Mouse (Mus musculus) embryonic facial prominence, embryonic 12.5 days (tissue): ENCODE results near the gene Tbc1d10a. TPM values are rescaled to one million over a fixed set of nuclear protein-coding genes. Genes with fewer than 3 reads are reported as not detected.

Experiments used
- ATAC-seq: fragments of 200-750 bp; cut with Nextera tagmentation; 2 replicates; pipeline ENCODE4 v1.8.0; 2017; ENCODE audit not compliant: insufficient number of reproducible peaks, insufficient read depth, low FRiP score, low TSS enrichment
- H3K27ac ChIP-seq: fragments of 300-500 bp; sonication (generic); 2 replicates; pipeline ENCODE4 v1.5.1; 2016; ENCODE audit warnings: mild to moderate bottlenecking
- H3K27me3 ChIP-seq: fragments of 300-500 bp; sonication (generic); 2 replicates; pipeline ENCODE4 v1.6.1; 2016; ENCODE audit warnings: mild to moderate bottlenecking, moderate library complexity
- H3K36me3 ChIP-seq: fragments of 300-500 bp; sonication (generic); 2 replicates; pipeline ENCODE4 v1.6.1; 2016; ENCODE audit warnings: mild to moderate bottlenecking
- H3K4me1 ChIP-seq: fragments of 300-500 bp; sonication (generic); 2 replicates; pipeline ENCODE4 v1.6.1; 2016
- H3K4me2 ChIP-seq: fragments of 300-500 bp; sonication (generic); replicated peaks from 2 replicates; pipeline ENCODE4 v1.6.1; 2016; ENCODE audit warnings: mild to moderate bottlenecking, moderate library complexity
- H3K4me3 ChIP-seq: fragments of 300-500 bp; sonication (generic); 2 replicates; pipeline ENCODE4 v1.5.1; 2016; ENCODE audit warnings: mild to moderate bottlenecking
- H3K9ac ChIP-seq: fragments of 300-500 bp; sonication (generic); 2 replicates; pipeline ENCODE4 v1.6.1; 2016; ENCODE audit warnings: mild to moderate bottlenecking, moderate library complexity
- H3K9me3 ChIP-seq: fragments of 300-500 bp; sonication (generic); 2 replicates; pipeline ENCODE4 v1.6.1; 2016; ENCODE audit warnings: mild to moderate bottlenecking, moderate library complexity
- WGBS: fragments of 180-500 bp; shearing (Covaris S2); methylation state at CpG from one replicate; pipeline ENCODE4 v1.1.7; 2016; 5-methylcytosine and 5-hydroxymethylcytosine counted together
- polyA plus RNA-seq: library from polyadenylated mRNA; unstranded; fragments of >200 nt; fragmentation: Nextera tagmentation; extraction: Ambion mirVana; gene quantifications from 2 replicates; pipeline ENCODE4 v1.2.1, GENCODE M21; 2016

Gene Tbc1d10a
- polyA plus RNA-seq, 1 experiment from 2014 or later, result 34.7 TPM

- Histone ChIP-seq H3K27ac (no peak overlapping the region), H3K9me3 (no peaks in the 10 kb centered on the region), H3K4me2 (no peak overlapping the region), H3K4me1 (no peaks in the 10 kb centered on the region), H3K9ac (no peak overlapping the region), H3K4me3 (no peak overlapping the region), H3K36me3 (no peaks in the 10 kb centered on the region), H3K27me3 (no peaks in the 10 kb centered on the region)
- 70% methylated on average over 14 of the region's 14 CpGs for WGBS
- ATAC-seq, result no peak
Observed at GRCm38 (mm10) chr11:4247201-4247959, 60.8 kb downstream of the Tbc1d10a start.

DNA sequence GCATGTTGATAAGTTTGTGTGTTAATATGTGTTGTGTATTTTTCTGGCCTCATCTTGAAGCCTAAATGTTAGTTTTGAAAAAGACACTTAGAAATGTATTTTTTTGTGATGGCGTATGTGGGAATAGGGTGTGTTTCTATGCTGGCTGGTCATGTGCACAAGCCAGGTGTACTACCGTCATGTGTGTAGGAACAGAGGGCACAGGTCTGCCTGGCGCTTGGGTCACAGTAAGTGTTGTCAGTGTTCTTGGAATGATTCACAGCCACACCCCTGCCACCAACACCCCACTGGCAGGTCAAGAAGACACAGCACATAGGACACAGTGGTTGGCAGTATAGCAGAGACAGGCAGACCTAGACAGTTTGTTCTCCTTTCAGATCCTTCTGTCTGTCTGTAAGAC is 62.6 kb downstream of the Tbc1d10a start:
- H3K4me1 ChIP-seq, result no peaks in the 10 kb centered on the region
- H3K27ac ChIP-seq, result no peak overlapping the region
- ATAC-seq, result no peak

GRCm38 (mm10) chr11:4250290-4250689 is 63.7 kb downstream of the Tbc1d10a start:
- ATAC-seq, result no peak
- Histone ChIP-seq H3K4me2 (no peak overlapping the region), H3K27me3 (no peaks in the 10 kb centered on the region), H3K36me3 (no peaks in the 10 kb centered on the region), H3K27ac (no peak overlapping the region), H3K9ac (no peak overlapping the region), H3K4me1 (no peaks in the 10 kb centered on the region), H3K9me3 (no peaks in the 10 kb centered on the region), H3K4me3 (no peak overlapping the region)
- 63% methylated on average over 7 of the region's 7 CpGs for WGBS

More for the DNA sequence above, 62.6 kb downstream of the Tbc1d10a start:
- 95% methylated on average over 3 of the region's 3 CpGs for WGBS
- Histone ChIP-seq H3K9ac (no peak overlapping the region), H3K27me3 (no peaks in the 10 kb centered on the region), H3K4me2 (no peak overlapping the region), H3K4me3 (no peak overlapping the region), H3K36me3 (no peaks in the 10 kb centered on the region), H3K9me3 (no peaks in the 10 kb centered on the region)

GRCm38 (mm10) chr11:4251376-4251775 is 64.8 kb downstream of the Tbc1d10a start:
- Histone ChIP-seq H3K4me3 (no peak overlapping the region), H3K4me2 (no peak overlapping the region), H3K4me1 (no peaks in the 10 kb centered on the region), H3K27ac (no peak overlapping the region), H3K9me3 (no peaks in the 10 kb centered on the region), H3K27me3 (no peaks in the 10 kb centered on the region), H3K9ac (no peak overlapping the region), H3K36me3 (no peaks in the 10 kb centered on the region)
- ATAC-seq, result no peak
- 81% methylated on average over 3 of the region's 3 CpGs for WGBS

GRCm38 (mm10) chr11:4252886-4253285 is 66.3 kb downstream of the Tbc1d10a start:
- WGBS, result 51% methylated on average over 2 of the region's 2 CpGs
- no peak overlapping the region for H3K4me3 ChIP-seq
- ATAC-seq, result no peak
- no peak overlapping the region for H3K4me2 ChIP-seq
- H3K36me3 ChIP-seq, result no peaks in the 10 kb centered on the region
- H3K9me3 ChIP-seq, result no peaks in the 10 kb centered on the region
- H3K27me3 ChIP-seq, result peaks cover 5% of the 10 kb centered on the region; the same call in 1 of the 2 replicates
- no peak overlapping the region for H3K9ac ChIP-seq
- H3K4me1 ChIP-seq, result no peaks in the 10 kb centered on the region
- H3K27ac ChIP-seq, result no peak overlapping the region

DNA sequence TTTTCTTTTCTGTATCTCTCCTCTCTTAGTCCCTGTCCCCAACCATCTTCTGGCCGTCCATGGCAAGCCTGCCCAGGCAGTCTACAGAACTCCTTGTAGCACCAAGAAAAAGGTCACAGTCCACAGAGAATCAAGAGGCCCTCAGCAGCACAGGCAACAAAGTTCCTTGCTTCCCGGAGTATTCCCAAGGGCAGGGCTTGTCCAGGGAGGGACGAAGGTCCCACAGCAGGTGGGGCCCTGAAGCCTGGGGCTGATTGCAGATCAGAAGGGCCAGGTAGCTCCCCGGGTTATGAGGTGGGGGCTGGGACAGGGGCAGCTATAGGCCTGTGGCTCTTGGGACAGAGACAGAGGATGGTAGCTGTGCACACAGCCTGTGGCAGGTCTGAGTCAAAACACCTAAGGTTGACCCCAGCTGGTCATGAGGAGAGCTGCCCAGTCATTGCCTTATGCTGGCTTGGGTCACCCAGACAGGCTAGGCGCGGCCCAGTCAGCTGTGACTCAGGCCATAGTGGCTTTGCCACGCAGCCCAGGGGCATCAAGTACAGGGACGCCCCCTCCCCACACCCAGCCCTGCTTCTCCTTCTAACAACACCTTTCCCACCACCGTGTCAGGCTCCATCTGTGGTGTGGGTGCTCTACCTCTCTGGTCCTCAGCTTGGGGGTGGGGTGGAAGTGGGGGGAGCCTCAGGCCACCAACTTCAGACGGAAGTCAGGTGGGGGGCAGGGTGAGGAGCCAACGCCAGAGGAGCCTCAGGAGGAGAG is 70.4 kb downstream of the Tbc1d10a start, which contains the start of gene Lif:
Gene Lif, plus strand, starts transcription at position 712 of the 762 bp plus-strand sequence.
- Histone ChIP-seq H3K4me3 (no peak within 1 kb of the TSS), H3K9me3 (no peaks in the 10 kb centered on the region), H3K36me3 (no peaks in the 10 kb centered on the region), H3K4me2 (no peak within 1 kb of the TSS), H3K4me1 (peaks cover 14% of the 10 kb centered on the region), H3K27ac (no peak within 1 kb of the TSS), H3K27me3 (peaks cover 5% of the 10 kb centered on the region; the same call in 1 of the 2 replicates), H3K9ac (no peak within 1 kb of the TSS)
- no peak for ATAC-seq
- WGBS, result 55% methylated on average over 11 of the region's 11 CpGs

DNA sequence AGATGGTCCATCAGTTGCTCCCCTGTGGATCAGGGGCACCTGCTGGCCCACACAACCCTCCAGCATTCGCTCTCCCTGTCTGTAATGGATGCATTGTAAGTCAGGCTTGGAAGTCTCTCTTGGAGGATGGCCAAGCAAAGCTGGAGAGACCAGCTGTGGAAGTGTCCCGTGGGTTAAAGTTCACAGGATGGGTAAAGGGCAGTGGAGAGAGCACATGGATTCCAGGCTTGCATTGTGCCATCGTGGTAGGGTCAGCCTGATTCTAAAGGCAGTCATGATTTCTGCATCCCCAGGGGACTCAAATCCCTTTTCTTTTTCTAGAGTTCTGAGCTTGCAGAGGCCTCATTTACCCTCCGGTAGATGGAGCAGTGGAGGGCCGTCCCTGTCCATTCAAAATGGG is 71.2 kb downstream of the Tbc1d10a start:
- no peak overlapping the region for H3K4me3 ChIP-seq
- H3K4me2 ChIP-seq, result no peak overlapping the region
- H3K9ac ChIP-seq, result no peak overlapping the region
- H3K27me3 ChIP-seq, result peaks cover 5% of the 10 kb centered on the region
- H3K9me3 ChIP-seq, result no peaks in the 10 kb centered on the region
- WGBS, result 59% methylated on average over 5 of the region's 5 CpGs
- no peak overlapping the region for H3K27ac ChIP-seq
- H3K4me1 ChIP-seq, result peaks cover 20% of the 10 kb centered on the region
- ATAC-seq, result no peak
- H3K36me3 ChIP-seq, result no peaks in the 10 kb centered on the region

DNA sequence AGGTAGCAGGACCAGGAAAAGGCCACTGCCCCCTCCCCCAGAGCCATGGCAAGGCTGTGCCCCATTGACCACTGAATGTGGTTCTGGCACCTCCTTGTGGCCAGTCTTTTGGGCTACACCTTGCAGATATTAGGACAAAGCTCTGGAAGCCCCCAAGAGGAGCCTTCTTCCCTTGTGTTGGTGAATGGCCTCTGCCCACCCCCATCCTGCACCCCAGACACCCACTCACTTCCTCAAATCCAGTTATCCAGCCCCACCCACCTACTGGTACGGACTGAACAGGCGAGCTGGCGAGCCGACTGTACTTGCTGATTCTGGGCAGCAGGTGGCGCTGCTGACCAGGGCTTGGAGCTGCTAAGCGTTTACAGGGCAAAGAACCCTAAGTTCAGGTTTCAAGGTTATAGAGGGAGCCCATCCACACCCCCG is 72.1 kb downstream of the Tbc1d10a start:
- Histone ChIP-seq H3K36me3 (no peaks in the 10 kb centered on the region), H3K4me3 (no peak overlapping the region; the same call in 1 of the 2 replicates), H3K9me3 (no peaks in the 10 kb centered on the region), H3K4me2 (peak overlapping the region; percentile 26; the same call in 1 of the 2 replicates), H3K27ac (no peak overlapping the region), H3K27me3 (peaks cover 10% of the 10 kb centered on the region), H3K4me1 (peaks cover 29% of the 10 kb centered on the region), H3K9ac (no peak overlapping the region)
- WGBS, result 0% methylated on average over 7 of the region's 7 CpGs
- no peak for ATAC-seq

DNA sequence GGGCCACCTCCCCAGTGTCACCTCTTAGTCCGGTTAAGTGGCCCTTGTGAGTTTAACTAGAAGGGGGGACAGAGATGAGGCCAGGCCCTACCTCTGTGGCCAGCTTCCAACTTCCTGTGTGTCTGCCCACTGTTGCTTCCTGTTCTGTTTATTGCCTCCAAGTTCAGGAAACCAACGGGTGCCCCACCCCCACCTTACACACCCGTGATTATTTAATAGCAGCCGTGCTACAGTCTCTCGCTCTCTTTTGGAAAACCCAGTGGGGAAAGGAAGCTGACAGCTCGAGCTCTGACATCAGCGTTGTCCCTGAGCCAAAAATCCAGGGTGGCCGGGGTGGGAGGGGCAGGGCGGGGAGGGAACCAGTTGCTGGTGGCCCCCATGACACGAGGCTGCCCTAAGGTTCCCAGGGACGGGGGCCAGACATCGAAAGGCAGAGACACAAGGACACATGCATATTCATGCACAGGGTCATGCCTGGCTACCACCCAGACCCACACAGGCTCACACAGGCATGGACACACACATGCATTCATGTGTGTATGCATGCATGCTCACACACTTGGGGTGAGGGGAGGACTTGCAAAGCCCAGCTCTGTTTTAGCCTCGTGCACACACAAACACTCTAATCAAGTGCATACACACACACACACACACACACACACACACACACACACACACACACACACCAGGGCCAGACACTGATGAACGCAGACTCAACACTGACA is 74.0 kb downstream of the Tbc1d10a start:
- no peak overlapping the region for H3K4me3 ChIP-seq
- H3K27me3 ChIP-seq, result peaks cover 30% of the 10 kb centered on the region
- peak overlapping the region; percentile 2; the same call in 1 of the 2 replicates for H3K4me2 ChIP-seq
- 0 out of 2 replicates have a peak overlapping the region, but pooled peaks have one; percentile 7 for H3K27ac ChIP-seq
- ATAC-seq, result no peak
- 51% methylated on average over 14 of the region's 14 CpGs for WGBS
- no peak overlapping the region for H3K9ac ChIP-seq
- no peaks in the 10 kb centered on the region for H3K36me3 ChIP-seq
- H3K9me3 ChIP-seq, result no peaks in the 10 kb centered on the region
- H3K4me1 ChIP-seq, result peaks cover 34% of the 10 kb centered on the region

DNA sequence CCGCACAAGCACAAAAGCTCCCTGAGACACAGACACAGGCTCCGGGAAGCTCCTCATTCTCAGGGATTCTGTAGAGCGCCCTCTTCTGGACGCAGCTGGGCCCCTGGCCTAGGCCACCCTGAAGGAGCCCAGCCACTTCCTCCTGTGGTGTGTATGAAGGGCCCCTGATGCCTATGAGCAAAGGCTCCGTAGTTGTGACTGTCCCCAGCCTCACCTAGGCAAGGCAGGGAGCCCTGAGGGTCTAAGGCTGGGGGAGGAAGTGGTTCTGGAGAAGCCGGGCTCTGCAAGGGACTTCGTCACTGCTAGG is 74.6 kb downstream of the Tbc1d10a start:
- peaks cover 37% of the 10 kb centered on the region for H3K4me1 ChIP-seq
- H3K27ac ChIP-seq, result no peak overlapping the region
- peaks cover 35% of the 10 kb centered on the region for H3K27me3 ChIP-seq
- no peak overlapping the region for H3K4me3 ChIP-seq
- no peak overlapping the region for H3K9ac ChIP-seq
- H3K4me2 ChIP-seq, result no peak overlapping the region
- ATAC-seq, result no peak
- H3K36me3 ChIP-seq, result no peaks in the 10 kb centered on the region
- H3K9me3 ChIP-seq, result no peaks in the 10 kb centered on the region
- 53% methylated on average over 7 of the region's 7 CpGs for WGBS

- ATAC-seq, result no peak
- no peak overlapping the region for H3K9ac ChIP-seq
- H3K9me3 ChIP-seq, result no peaks in the 10 kb centered on the region
- H3K4me3 ChIP-seq, result no peak overlapping the region
- H3K36me3 ChIP-seq, result no peaks in the 10 kb centered on the region
- 34% methylated on average over 5 of the region's 5 CpGs for WGBS
- H3K4me2 ChIP-seq, result no peak overlapping the region
- peaks cover 45% of the 10 kb centered on the region for H3K4me1 ChIP-seq
- peaks cover 43% of the 10 kb centered on the region for H3K27me3 ChIP-seq
- no peak overlapping the region for H3K27ac ChIP-seq
Observed at GRCm38 (mm10) chr11:4261969-4262368, 75.4 kb downstream of the Tbc1d10a start.
